Mouse (Mus musculus): Measurements from ENCODE around the gene Chchd1. TPM values are rescaled to one million over a fixed set of nuclear protein-coding genes. Genes with fewer than 3 reads are reported as not detected.

Chchd1 gene
- polyA plus RNA-seq, 1 experiment: 111 TPM

- Histone ChIP-seq H3K4me3 (no peak overlapping the region), H3K27me3 (ENCODE audit: control insufficient read depth, insufficient read depth, insufficient read length) (no peaks in the 10 kb centered on the region), H3ac (ENCODE audit: control insufficient read depth, insufficient read length) (no peak overlapping the region), H3K79me2 (ENCODE audit: control insufficient read depth, insufficient read depth) (no peaks in the 10 kb centered on the region), H3K36me3 (ENCODE audit: control insufficient read depth, insufficient read depth) (no peaks in the 10 kb centered on the region), H3K4me2 (ENCODE audit: low read depth) (no peak overlapping the region)
- TF ChIP-seq POLR2A (IDR thresholded peaks at IDR 0.05; ENCODE audit: insufficient read length, low read depth) (no peak), MYOG (IDR thresholded peaks at IDR 0.05; ENCODE audit: control insufficient read depth in 1 of 3, insufficient read depth in 1 of 3, insufficient read length in 2 of 3, low read depth in 2 of 3) (peak in 1 of 3 experiments; percentile 46)
These were observed 46.8 kb downstream of the Chchd1 start for GRCm38 (mm10) chr14:20749494-20750051.

GRCm38 (mm10) chr14:20750503-20750902 is 47.7 kb downstream of the Chchd1 start:
- peak overlapping the region; percentile 46 for H3K4me2 ChIP-seq (ENCODE audit: low read depth)
- no peak overlapping the region for H3K4me3 ChIP-seq
- no peak for TF ChIP-seq REST (IDR thresholded peaks at IDR 0.05; ENCODE audit: insufficient read depth, insufficient read length)
- no peak overlapping the region for H3ac ChIP-seq (ENCODE audit: control insufficient read depth, insufficient read length)
- peaks cover 2% of the 10 kb centered on the region for H3K36me3 ChIP-seq (ENCODE audit: control insufficient read depth, insufficient read depth)
- H3K79me2 ChIP-seq (ENCODE audit: control insufficient read depth, insufficient read depth): no peaks in the 10 kb centered on the region
- no peaks in the 10 kb centered on the region for H3K27me3 ChIP-seq (ENCODE audit: control insufficient read depth, insufficient read depth, insufficient read length)

DNA sequence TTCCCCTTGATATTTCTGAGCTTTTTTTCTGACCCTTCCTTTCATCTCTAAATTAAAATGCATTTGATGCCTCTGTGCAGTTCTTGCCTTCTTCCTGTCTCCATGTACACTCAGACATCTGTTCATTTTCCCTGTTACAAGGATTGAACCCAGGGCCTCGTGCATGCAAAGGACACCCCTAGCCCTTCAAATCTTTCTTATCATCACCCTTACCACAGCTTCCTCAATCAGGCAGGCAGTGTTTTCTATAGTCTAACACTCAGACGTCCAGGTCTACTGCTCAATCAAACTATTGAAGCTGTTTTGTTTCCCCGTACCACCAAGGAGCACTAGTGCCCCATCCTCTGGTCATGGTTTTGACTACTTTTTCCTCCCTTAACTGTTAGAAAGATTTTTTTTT is 51.0 kb downstream of the Chchd1 start:
- Histone ChIP-seq H3ac (ENCODE audit: control insufficient read depth, insufficient read length) (no peak overlapping the region), H3K79me2 (ENCODE audit: control insufficient read depth, insufficient read depth) (no peaks in the 10 kb centered on the region), H3K4me3 (no peak overlapping the region), H3K4me2 (ENCODE audit: low read depth) (no peak overlapping the region), H3K27me3 (ENCODE audit: control insufficient read depth, insufficient read depth, insufficient read length) (no peaks in the 10 kb centered on the region), H3K36me3 (ENCODE audit: control insufficient read depth, insufficient read depth) (peaks cover 12% of the 10 kb centered on the region)
- no peak for TF ChIP-seq E2F4 (IDR thresholded peaks at IDR 0.05; ENCODE audit: insufficient read depth)
- TF ChIP-seq SRF (IDR thresholded peaks at IDR 0.05; ENCODE audit: control insufficient read depth, insufficient read length, low read depth): no peak
- no peak for TF ChIP-seq MYOD1 (IDR thresholded peaks at IDR 0.05; ENCODE audit: control insufficient read depth in 1 of 3, insufficient read length in 2 of 3, low read depth in 2 of 3)
- TF ChIP-seq USF1 (IDR thresholded peaks at IDR 0.05; ENCODE audit: low read depth): no peak
- TF ChIP-seq POLR2A (IDR thresholded peaks at IDR 0.05; ENCODE audit: insufficient read length, low read depth): no peak
- no peak for TF ChIP-seq REST (IDR thresholded peaks at IDR 0.05; ENCODE audit: insufficient read depth, insufficient read length)
- TF ChIP-seq MAX (IDR thresholded peaks at IDR 0.05; ENCODE audit: low read depth): no peak
- TF ChIP-seq CEBPB (IDR thresholded peaks at IDR 0.05; ENCODE audit: insufficient read depth, poor library complexity, severe bottlenecking): no peak
- TF ChIP-seq TCF3 (IDR thresholded peaks at IDR 0.05; ENCODE audit: insufficient read length, low read depth): no peak
- no peak for TF ChIP-seq MYOG (IDR thresholded peaks at IDR 0.05; ENCODE audit: control insufficient read depth in 1 of 3, insufficient read depth in 1 of 3, insufficient read length in 2 of 3, low read depth in 2 of 3)
- no peak for TF ChIP-seq TCF12 (IDR thresholded peaks at IDR 0.05; ENCODE audit: insufficient read depth, poor library complexity, severe bottlenecking)
- no peak for TF ChIP-seq POLR2AphosphoS2 (IDR thresholded peaks at IDR 0.05; ENCODE audit: insufficient read length, low read depth)

Other genes starting within 250 kb of the Chchd1 start
- gene Anxa7, start 222.9 kb upstream of the Chchd1 start, polyA plus RNA-seq (2012; fragmentation: generic; extraction: Trizol): 75.0 TPM
- gene Mss51, start 206.1 kb upstream of the Chchd1 start, polyA plus RNA-seq (2012; fragmentation: generic; extraction: Trizol): 7.2 TPM
- gene Ppp3cb, start 156.4 kb upstream of the Chchd1 start, polyA plus RNA-seq (2012; fragmentation: generic; extraction: Trizol): 36.0 TPM
- gene Usp54, start 61.9 kb upstream of the Chchd1 start, polyA plus RNA-seq (2012; fragmentation: generic; extraction: Trizol): 2.6 TPM
- 8.6 TPM for gene Myoz1, start 46.5 kb upstream of the Chchd1 start, polyA plus RNA-seq (2012; fragmentation: generic; extraction: Trizol)
- gene Synpo2l, start 34.7 kb upstream of the Chchd1 start, polyA plus RNA-seq (2012; fragmentation: generic; extraction: Trizol): 165 TPM
- gene Sec24c, start 28.7 kb upstream of the Chchd1 start, polyA plus RNA-seq (2012; fragmentation: generic; extraction: Trizol): 68.6 TPM
- 7.2 TPM for gene Fut11, start 8.0 kb upstream of the Chchd1 start, polyA plus RNA-seq (2012; fragmentation: generic; extraction: Trizol)
- 74.9 TPM for gene Zswim8, start 4.5 kb downstream of the Chchd1 start, polyA plus RNA-seq (2012; fragmentation: generic; extraction: Trizol)
- 11.9 TPM for gene Ndst2, start 31.6 kb downstream of the Chchd1 start, polyA plus RNA-seq (2012; fragmentation: generic; extraction: Trizol)
- gene Camk2g, start 91.1 kb downstream of the Chchd1 start, polyA plus RNA-seq (2012; fragmentation: generic; extraction: Trizol): 57.2 TPM
- gene Plau, start 133.7 kb downstream of the Chchd1 start, polyA plus RNA-seq (2012; fragmentation: generic; extraction: Trizol): 40.1 TPM
- gene Vcl, start 226.4 kb downstream of the Chchd1 start, polyA plus RNA-seq (2012; fragmentation: generic; extraction: Trizol): 104 TPM